Mouse (Mus musculus) 3T3-L1 (cell line): ENCODE measurements around the gene Irf9.

Source experiments
- DNase-seq: peaks from one replicate; pipeline ENCODE4 v3.0.0-alpha.2; 2015; ENCODE audit warnings: low read depth, low spot score

Irf9 gene

DNA sequence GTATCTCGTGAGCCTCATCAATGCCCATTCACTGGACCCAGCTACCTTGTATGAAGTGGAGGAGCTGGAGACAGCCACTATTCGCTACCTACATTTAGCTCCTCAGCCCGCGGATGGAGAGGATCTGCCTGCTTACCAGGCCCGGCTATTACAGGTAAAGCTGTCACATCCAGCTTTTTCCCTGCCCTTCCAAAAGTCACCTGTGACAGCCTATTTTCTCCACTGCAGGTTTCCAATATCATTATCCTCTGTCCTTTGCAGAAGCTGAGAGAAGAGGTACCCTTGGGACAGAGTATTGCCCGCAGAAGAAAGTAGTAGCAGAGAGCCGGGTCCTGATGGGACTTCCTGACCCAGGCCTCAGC, at the start of gene Irf9:
Gene Irf9, plus strand, starts transcription at position 301 of the 362 bp plus-strand sequence.
- DNase-seq, result no peak

DNA sequence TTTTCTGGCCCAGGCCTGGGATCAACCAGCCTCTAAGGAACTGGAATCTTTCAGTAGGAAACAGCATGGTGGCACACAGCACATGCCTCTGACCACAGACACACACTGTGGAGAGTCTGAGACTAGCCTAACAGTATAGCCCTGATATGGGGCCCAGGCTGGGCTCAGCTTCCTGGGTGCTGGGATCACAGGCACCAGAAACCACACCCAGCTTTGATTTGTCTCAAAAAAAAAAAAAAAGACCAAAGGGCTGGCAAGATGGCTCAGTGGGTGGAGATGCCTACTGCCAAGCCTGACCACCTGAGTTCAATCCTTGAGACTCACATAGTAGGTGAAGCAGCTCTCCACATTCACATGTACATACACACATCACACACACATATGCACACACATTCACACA, 48.7 kb upstream of the Irf9 start:
- DNase-seq, result no peak

DNA sequence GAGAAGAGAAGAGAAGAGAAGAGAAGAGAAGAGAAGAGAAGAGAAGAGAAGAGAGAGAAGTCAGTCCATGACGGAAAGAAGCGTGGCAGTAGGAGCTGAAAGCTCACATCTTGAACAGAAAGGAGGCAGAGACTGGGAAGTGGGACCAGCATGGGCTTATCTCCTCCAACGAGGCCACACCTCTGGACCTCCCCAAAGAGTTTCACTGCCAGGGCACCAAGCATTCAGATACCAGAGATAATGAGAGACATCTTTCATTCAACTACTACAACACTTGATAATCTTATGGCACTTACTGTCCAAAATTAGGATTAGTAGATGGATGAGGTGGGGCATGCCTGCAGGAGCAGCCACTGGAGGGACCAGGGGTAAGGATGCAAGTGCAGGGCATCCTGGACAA, 47.6 kb upstream of the Irf9 start:
- DNase-seq, result no peak

DNA sequence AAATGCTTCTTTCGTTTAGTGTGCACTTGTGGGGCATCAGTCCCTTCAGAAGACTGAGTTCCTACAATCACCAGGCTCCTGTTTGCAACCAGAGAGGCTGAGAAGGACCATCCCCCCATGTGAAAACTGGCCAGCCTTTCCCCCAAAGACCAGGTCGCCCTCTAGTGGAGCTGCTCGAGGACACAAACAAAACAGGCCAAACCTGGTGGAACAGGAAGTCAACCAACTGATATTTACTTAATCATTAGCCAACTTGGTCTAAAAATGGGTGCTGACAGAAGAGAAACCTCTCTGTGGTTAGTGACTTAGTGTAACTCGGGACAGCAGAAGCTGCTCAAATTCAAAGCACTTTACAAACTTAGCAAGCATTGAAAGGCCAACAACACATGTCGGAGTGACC, 46.4 kb upstream of the Irf9 start:
- DNase-seq, result peak; percentile 79

DNA sequence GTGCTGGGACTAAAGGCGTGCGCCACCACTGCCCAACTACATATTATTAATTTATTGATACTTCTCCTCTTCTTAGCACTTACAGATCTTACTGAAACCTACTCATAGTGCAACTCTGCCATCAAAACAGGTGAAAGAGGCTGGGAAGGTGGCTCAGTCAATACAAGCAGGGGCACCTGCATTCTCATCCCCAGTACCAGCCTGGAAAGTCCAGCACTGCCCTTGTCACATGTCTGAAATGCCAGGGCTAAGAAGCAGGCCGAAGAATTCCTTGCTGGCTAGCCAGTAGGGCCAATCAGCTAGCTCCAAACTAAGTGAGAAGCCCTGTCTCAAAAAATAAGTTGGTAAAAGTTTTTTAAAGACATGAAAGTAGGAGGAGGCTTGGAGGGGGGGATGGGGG, 45.8 kb upstream of the Irf9 start:
- DNase-seq, result no peak

DNA sequence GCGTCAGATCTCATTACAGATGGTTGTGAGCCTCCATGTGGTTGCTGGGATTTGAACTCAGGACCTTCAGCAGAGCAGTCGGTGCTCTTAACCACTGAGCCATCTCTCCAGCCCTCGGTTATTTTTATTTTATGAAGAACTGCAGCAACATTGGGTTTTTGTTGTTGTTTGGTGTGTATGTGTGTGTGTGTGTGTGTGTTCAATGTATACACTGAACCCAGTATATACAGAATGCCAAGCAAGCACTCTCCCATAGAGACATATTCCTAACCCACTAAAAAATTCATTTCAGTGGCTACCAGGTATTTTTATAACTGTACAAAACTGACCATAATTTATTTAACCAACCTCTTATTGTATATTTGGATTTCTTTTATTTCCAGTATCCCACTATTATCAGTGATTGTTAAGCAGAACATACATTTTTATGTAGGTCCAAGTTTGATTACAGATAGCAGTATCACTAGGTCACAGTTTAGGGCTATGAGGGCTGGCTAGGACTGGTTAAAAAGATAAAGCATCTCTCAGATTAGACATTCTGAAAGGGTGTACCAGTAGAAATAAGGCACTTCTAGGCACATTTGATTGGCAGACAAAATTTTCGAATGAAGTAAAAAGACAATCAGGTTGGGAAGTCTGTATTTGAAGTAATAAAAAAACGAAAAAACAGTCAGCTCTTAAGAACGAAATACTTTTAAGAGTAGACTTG, 44.5 kb upstream of the Irf9 start:
- no peak for DNase-seq

DNA sequence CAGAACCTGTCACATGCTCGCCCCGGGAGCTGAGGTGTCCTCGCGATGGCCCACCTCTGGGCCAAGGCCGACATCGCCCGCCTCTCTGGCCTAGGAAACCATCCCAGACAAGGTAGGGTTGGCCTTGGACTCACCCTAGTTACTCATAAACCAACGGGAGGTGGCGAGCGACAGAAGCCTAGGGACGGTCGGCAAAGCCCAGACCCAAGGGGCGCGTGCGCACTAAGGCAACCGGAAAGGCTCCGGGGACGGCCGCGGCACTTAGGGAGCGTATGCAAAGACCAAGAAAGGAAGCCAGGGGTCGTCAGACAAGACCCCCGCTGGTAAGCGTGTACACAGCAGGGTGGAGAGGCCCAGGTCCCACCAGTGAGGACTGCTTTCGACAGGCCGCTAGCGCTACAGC, 43.6 kb upstream of the Irf9 start, which contains the start of gene Dcaf11:
Gene Dcaf11, plus strand, starts transcription at position 208 of the 403 bp plus-strand sequence.
- peak; percentile 85 for DNase-seq

DNA sequence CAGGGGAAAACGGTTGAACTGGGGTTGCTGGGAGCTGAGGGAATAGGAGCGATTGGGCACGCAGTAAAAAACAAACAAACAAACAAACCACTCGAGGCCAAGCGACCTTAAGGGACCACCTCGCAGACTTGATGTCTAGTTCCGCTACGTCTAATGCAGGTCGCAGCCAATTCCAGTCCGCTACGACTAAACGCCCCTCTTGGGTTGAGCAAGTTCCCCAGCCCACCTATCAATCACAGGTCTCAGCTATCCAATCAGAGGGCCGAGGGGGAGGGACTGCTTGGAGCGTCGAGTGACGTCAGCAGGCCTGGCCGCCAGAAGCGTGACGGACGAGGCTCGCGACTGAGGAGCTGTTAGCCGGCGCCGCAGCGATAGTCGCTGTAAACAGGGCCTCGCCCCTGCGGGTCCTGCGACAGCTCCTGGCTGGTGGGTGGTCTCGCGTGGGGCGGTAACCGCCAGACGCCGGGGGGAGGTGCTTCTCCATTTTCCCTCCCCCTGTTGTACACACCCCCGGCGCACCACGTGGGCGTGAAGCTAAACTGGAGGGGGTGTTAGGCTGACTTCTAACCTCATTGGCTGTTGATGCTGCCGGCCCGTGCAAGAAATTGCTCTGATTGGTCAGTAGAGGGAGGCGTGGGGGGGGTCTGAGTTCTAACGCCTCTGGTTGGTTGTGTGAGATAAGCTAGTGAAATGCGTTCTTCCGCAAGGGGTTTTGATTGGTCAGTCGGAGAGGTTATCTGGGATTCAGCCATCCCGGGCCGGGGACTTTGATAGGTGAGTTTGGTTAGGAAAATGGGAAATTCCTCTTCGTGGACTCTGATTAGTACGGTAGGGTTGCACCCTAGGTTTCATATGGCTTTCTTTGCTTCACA, 42.9 kb upstream of the Irf9 start, which contains the start of gene A730061H03Rik:
Gene A730061H03Rik, minus strand, starts transcription at position 205 of the 872 bp plus-strand sequence.
- DNase-seq, result peak; percentile 97

DNA sequence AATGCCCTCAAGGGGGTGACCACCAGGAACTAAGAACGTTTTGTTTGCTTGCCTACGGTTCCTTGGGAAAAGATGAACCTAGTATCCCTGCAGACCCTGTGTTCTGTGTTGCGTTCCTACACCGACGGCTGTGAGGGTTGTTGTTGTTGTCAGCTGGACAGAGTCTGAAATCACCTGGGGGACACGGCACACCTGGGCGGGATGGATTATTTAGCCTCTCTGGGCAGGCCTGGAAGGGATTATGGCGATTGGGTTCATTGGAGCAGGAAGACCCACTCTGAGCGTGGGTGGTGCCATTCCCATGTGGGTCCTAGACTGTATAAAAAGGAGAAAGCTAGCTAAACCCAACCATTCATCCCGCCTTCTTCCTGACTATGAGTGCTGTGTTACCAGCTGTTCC, 41.5 kb upstream of the Irf9 start:
- DNase-seq, result no peak

DNA sequence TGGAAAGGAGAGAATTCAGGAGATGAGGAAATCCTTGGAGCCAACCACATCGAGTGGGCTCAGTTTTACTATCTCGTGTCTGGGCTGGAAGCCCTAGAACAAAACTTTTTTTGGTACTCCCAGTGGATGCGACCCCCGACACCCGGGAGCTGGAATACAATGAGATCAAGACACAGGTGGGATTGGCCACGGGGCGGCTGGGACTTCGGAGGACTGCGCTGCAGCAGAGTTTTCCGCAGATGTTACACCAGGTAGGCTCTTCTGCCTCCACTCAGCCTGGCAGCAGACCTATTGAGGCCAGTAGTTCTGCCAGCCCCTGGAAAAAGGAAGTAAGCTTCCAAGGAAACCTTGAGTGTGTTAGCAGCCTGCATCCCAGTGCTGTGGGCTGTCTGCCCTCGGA, 40.1 kb upstream of the Irf9 start:
- DNase-seq, result no peak

DNA sequence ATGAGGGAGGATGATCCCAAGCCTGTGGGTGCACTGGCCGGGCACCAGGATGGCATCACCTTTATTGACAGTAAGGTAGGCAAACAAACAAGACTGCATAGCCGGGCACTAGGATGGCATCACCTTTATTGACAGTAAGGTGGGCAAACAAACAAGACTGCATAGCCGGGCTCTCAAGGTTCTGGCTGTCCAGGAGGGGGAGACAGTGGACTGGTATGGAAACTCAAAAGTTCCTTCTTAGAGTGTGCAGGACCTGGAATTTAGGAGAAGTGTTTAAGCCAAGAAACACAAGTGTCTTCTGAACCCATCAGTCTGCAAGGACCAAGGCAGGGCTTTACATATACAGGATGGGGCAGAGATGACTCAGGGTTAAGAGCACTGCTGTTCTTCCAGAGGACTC, 37.6 kb upstream of the Irf9 start:
- no peak for DNase-seq

DNA sequence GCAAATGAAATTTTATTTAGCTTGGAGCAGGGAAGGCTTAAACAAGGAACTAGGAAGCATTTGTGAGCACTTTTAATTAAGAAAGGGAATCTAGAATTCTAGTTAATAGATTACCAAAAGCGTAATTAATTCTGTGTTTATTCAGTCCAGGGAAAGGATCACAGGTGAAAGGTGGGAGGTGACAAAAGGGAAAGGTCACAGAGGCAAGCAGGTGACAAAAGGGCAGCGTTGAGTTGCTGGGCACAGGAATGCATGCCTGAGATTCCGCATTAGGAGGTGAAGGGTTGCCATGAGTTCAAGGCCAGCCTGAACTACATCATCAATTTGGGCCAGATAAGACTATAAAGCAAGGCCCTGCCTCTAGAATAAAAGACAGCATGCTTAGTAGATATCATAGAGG, 35.9 kb upstream of the Irf9 start:
- DNase-seq, result no peak

DNA sequence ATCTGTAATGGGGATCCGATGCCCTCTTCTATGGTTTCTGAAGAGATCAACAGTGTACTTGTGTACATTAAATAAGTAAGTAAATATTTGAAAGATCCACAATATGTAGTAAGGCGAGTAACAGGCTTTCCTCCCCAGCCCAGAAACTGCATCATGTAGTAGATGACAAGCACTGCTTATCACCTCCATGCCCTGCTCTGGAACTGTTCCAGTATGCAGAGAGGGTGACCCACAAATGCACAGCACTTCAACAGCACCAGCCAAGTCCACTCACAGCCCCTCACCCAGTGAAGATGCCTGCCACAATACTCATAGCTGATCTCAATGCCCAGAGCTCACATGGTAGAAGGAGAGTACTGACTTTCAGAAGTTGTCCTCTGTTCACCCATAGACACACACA, 32.8 kb upstream of the Irf9 start:
- DNase-seq, result no peak

DNA sequence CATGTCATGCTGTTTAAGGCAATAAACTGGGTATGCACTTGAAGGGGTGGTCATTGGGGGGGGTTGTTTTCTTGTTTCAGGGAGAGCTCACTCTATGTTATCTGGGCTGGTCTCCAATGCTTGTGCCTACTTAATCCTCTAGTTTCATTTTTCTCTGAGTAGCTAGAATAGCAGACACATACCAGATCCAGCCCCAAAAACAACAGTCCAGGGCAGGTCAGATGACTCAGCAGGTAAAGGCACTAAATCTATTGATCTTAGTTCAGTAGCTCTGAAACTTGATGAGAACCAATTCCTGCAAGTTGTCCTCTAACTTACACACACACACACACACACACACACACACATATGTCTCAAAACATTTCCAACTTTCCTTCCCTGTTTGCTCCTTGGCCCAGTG, 31.6 kb upstream of the Irf9 start:
- DNase-seq, result no peak

DNA sequence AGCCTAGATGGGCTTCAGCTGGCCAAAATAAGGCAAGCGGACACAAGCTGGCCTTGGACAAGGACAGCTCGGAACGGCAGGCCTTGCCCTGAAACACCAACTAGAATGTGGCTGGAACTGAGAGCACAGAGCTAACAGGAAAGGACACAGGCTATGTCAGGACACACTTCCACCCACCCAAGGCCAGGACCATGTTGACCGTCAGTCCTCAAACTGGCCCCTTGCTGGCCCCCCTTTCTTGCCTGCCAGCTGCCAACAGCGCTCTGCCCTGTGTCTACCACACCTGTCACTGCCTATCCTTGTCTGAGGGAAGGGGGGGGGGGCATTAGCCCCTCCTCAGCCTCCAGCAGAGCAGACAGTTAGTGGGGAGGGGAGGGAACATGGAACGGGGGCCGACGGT, 28.1 kb upstream of the Irf9 start, which contains the start of gene Fitm1:
Gene Fitm1, plus strand, starts transcription at position 316 of the 400 bp plus-strand sequence.
- DNase-seq, result no peak

DNA sequence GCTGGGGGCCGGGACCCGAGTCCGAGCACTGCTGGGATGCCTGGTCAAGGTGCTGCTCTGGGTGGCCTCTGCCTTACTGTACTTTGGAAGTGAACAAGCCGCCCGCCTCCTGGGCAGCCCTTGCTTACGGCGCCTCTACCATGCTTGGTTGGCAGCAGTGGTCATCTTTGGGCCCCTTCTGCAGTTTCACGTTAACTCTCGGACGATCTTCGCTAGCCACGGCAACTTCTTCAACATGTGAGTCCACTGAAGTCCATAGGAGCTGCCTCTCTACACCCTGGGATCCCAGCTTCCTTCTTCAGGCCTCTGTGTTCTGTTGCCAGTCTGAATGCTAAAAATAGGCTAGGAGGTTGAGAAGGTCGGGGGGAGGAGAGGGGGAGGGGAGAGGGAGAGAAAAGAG, 27.7 kb upstream of the Irf9 start:
- no peak for DNase-seq

DNA sequence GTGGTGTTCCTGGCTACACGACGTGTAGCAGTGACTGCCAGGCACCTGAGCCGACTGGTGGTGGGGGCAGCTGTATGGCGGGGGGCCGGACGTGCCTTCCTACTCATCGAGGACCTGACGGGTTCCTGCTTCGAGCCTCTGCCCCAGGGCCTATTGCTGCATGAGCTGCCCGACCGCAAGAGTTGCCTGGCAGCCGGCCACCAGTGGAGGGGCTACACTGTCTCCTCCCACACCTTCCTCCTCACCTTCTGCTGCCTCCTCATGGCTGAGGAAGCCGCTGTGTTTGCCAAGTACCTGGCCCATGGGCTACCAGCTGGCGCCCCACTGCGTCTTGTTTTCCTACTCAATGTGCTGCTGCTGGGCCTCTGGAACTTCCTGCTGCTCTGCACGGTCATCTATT, 27.0 kb upstream of the Irf9 start:
- no peak for DNase-seq

DNA sequence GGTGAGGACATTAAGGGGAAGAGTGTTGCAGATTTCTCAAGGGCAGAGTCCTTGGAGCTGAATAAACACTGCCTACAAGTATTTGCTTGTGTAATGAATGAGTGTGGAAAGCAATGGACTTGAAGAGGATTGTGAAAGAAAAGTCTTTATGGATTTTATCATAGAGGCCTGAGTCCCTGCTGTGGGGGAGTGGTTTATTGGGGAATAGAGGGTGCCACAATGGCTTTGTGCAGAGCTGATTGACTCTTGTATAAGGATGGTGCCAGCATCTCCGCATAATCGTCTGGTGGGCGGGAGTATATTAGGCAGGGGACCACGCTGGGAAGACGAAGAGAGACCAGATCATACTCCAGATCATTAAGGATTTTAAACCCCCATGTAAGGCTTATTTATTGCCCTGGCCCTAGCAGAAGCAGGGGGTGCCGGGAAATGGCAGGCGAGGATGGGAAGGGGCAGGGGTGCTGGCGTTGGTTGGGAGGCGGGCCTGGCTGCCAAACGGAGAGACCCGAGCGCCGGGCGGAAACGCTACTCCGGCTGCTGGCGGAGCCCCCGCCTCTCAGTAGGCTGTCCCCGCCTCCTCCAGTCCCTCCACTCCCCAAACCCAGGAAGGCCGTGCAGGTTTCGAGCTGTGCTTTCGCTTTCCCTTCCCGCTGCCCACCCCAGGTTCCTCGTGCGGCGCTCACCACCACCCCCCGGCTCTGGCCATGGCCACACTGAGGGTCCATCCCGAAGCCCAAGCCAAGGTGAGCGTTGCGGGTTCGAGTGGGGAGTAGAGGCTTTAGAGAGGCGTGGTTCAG, 25.3 kb upstream of the Irf9 start, which contains the start of gene Psme1:
Gene Psme1, plus strand, starts transcription at position 253 of the 797 bp plus-strand sequence.
- peak; percentile 63 for DNase-seq

DNA sequence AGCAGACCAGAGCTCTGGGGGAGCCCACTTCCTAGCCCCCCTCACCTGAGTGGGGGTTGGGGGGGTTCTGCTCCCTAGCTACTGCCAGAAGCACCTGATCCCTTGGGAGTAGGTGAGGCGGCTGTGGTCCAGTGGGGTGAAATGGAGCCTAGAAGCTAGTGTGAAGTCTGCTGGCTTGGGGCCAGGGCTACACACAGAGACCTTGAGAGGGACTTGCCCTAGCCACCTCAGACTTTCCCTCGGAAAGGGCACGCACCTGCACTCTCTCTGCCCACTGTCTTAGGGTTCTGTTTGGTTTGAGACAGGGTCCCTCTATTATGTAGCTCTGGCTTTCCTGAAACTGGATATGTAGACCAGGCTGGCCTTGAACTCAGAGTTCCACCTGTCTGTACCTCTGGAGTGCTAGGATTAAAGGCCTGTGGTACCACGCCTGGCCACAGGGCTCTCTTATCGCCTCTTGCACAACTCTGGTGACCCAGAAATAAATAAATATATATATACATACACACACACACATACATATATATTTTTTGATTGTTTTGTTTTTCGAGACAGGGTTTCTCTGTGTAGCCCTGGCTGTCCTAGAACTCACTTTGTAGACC, 24.6 kb upstream of the Irf9 start:
- DNase-seq, result peak; percentile 44

DNA sequence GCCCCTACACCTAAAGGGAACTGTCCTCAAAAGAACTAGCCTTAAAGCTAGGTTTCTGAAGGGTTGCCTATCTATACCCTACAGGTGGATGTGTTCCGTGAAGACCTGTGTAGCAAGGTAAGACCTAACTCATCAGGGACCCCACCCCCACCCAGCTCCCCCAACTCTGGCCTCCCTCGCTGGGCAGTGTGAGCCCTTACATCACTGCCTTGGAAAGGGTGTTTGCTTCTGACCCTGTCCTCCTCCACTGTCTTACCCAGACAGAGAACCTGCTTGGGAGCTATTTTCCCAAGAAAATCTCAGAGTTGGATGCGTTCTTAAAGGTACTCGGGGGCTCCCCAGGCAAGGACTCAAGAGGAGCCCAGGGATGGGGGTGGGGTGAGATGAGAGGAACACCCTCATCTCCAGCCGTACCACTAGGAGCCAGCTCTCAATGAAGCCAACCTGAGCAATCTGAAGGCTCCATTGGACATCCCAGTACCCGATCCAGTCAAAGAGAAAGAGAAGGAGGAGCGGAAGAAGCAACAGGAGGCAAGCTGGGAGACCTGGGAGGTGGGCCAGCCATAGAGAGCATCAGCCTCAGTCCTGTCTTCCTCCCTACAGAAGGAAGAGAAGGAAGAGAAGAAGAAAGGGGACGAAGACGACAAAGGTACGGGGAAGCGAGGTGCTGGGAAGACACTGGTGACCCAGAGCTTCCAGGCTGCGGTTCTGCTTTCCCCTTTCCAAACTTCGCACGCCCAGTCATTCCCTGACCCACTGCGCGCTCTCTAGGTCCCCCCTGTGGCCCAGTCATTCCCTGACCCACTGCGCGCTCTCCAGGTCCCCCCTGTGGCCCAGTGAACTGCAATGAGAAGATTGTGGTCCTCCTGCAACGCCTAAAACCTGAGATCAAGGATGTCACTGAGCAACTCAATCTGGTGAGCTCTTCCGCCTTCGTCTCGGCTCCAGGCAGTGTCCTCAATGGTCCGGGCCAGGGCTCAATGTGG, 23.6 kb upstream of the Irf9 start:
- DNase-seq, result no peak
